Mouse (Mus musculus): Measurements from ENCODE around the gene Sept6. TPM values are rescaled to one million over a fixed set of nuclear protein-coding genes. Genes with fewer than 3 reads are reported as not detected.
A peak's percentile ranks its signal among the peaks of the same experiment; 100 is the strongest.
"Not testable (repeated sequence)": the region's sequence is repeated elsewhere in the genome, so short reads cannot be mapped to it uniquely, and the experiment has no call there.

Gene Sept6
- total RNA-seq, 2 experiments from 2014 or later, result 47.4 to 49.1 TPM

DNA sequence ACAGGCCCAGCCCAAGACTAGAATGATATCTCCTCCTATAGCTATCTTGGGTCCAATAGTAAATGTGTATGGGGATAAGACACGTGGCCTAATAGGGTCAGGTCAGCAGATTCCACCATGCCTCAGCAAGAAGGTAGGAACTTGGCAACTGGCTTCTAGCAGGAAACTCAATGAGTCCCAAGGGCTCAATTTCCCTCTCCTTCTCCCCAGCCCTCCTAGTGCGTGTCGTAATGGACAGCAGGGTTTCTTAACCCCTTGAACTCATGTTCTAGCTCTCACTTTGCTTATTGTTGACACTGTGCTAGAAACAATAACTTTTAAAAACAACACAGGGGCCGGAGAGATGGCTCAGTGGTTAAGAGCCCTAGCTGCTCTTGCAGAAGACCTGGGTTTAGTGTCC lies 22.1 kb downstream of the Sept6 start:
- no peak for DNase-seq

DNA sequence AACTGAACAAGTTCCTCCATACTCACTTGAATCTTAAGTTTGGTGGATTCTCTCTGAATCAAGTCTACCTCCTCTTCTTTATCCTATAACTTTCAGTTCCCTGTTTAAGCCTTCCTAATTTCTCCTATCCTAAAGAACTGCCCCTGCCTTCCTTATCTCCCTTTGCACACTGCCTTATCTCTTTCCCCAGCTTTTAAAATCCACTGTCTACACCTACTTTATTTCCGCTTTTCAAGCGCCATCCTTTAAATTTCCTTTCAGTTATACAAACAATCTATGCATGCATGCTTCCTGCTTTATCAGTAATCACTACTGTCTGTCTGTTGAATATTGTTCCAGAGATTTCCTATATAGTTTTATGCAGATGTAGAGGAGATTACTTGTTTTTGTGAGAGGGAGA lies 34.9 kb downstream of the Sept6 start:
- no peak for DNase-seq

DNA sequence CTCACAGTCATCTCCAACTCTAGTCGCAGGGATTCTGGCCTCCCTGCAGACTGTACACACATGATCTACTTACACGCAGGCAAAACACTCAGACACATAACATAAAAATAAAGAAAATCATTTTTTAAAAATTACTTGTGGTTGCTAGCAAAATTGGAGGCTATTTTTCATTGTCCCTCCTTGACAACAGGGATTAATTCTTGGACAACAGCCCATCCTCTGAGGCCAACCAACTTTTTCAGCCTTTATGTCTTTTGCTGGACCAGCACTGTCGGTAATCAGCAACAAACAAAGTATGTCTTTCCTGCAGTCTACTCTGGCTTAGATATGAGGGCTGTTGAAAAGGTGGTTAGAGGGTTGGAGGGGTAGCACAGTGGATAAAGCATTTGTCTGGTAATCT lies 50.5 kb downstream of the Sept6 start:
- DNase-seq, result no peak

GRCm38 (mm10) chrX:36939806-36940413 lies 51.7 kb downstream of the Sept6 start:
- no peak for DNase-seq

- DNase-seq, result no peak
Measured at GRCm38 (mm10) chrX:36935326-36935966, 56.1 kb downstream of the Sept6 start.

DNA sequence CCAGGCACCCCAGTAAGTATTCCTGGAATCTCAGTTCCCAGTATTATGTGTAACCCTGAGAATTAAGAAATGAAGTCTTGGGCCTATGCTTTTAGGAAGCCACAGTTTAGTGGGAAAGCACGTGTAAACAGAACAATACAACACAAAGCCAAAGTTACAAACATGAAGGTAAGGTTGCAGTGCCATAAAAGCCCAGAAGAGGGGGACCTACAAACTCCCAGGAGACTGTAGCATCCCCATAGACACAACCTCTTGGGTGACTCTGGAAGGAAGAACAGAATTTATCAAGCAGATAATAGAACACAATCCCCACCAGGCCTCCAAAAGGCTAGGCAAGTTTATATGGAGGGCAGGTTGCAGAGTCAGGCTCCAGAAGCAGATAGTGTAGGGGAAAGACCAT lies 61.0 kb downstream of the Sept6 start:
- no peak for DNase-seq

DNA sequence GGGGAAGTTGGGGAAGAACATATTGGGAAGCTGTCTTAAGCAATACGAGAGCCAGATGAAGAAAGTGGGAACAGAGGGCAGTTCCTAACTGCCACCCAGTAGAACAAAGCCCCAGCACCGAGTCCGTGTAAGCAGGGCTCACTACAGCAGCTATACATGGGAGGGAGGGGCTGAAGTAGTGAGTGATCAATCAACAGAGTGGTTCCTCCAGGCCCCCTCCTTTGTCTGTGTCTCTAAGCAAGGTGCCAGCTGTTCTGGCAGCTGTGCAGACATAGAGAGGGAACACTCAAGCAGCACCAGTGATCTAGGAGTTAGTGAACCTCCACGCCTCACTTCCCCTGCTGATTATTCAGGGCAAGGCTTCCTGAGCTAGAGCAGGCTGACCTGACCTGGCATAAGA lies 61.9 kb downstream of the Sept6 start:
- DNase-seq, result no peak

GRCm38 (mm10) chrX:36928791-36929190 lies 62.8 kb downstream of the Sept6 start:
- DNase-seq, result no peak

DNA sequence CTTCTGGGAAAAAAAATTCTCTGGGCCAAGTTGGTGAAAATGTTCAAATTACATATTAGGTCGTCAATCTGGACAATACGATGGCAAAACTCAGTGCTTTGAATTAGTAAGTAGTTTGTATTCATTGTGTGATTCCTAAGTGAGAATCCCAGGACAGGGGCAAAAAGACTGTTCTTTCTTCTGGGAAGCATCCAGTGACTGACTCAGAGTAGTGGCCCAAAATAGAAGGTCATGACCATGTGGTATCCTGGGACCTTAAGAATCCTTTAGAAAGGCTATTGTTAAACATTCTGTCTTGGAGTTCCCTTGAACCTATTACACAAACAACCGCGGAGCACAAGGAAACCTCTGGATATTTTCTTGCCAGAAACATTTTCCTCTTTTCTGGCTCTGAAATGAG lies 70.2 kb downstream of the Sept6 start:
- no peak for DNase-seq

- no peak for DNase-seq
Measured at GRCm38 (mm10) chrX:36917749-36918148, 73.8 kb downstream of the Sept6 start.

DNA sequence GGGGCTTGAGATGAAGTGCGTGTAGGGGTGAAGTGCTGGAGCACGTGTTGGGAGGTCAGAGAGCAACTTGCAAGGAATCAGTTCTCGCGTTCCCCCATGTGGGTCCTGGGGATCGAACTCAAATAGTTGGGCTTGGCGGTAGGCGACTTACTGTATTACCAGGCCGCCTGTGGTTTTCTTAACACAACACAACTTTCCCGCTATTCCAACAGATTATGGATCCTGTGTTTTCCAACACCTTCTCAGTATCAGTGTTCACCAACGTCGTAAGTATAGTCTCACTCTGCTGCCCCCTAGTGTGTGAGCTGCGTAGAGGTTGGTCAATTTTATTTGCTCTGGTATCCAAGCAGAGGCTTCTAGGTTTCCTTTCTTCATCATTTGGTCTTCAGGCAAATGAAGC lies 80.3 kb downstream of the Sept6 start:
- peak in 1 of 2 experiments; percentile 37 for DNase-seq

- DNase-seq, result no peak
Measured at GRCm38 (mm10) chrX:36906539-36906938, 85.1 kb downstream of the Sept6 start.

DNA sequence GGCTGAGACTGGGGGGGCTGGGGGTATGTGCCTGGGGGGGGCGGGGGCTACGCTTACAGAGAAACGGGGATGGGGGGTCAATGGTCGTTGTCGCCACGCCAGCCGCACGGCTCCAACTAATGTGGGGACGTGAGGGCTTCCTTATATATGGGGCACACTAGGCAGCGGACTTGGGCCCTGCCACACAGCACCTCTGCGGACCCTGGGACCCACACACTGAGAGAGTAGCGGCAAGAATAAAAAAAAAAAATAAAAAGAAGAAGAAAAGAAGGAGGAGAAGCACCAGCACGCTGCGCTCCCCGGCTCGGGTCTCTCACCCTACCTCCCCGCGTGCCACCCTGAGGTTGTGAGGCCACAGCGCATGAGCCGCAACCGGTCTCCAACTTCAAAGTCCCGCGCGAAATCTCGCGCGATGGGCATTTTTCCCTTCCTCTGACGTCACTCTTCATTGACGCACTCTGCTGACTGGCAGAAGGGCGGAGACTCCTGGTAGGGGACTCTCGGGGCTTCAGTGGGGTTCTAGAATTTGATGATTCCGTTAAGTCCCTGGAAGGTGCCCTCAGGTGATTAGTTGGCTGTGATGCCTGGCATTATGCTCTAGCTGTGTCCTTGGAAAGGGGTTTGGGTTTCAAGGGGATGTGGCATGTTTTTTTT lies 88.4 kb downstream of the Sept6 start:
- DNase-seq, result peak; percentile 89 to 90

GRCm38 (mm10) chrX:36902321-36903114 lies 89.1 kb downstream of the Sept6 start, which contains the start of gene Nkrf:
Nkrf (minus strand) TSS chrX:36902899.
- peak; percentile 34 to 40 for DNase-seq

DNA sequence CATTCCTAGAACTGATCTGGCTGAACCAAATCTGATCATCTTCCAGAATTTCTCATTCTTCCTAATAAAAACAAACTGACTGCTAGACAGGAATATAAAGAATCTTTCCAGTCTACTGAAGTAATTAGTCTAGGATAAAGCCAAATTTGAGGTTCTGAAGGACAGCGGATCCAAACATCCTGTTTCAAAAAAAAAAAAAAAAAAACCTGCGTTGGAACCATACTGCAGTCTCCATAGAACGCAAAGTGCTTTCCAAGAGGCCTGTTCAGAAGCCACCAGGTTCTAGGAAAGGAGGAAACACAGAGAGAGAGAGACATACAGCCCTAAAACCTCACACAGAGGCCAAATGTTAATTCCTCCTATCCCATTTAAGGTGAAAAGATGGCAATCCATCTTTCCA lies 89.9 kb downstream of the Sept6 start:
- DNase-seq, result no peak

DNA sequence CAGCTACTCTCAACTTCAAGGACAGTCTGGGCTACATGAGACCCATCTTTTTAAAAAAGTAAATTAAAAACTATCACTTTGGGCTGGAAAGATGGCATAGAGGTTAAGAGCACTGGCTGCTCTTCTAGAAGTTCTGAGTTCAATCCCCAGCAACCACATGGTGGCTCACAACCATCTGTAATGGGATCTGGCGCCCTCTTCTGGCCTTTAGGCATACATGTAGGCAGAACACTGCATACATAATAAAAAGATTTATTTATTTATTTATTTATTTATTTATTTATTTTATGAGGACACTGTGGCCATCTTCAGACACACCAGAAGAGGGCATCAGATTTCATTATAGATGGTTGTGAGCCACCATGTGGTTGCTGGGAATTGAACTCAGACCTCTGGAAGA lies 92.7 kb downstream of the Sept6 start:
- DNase-seq, result not testable (repeated sequence)

- DNase-seq, result no peak
Measured at GRCm38 (mm10) chrX:36884719-36885118, 106.9 kb downstream of the Sept6 start.

- DNase-seq, result peak in 1 of 2 experiments; percentile 10
Measured at GRCm38 (mm10) chrX:36874704-36875128, 116.9 kb downstream of the Sept6 start.

DNA sequence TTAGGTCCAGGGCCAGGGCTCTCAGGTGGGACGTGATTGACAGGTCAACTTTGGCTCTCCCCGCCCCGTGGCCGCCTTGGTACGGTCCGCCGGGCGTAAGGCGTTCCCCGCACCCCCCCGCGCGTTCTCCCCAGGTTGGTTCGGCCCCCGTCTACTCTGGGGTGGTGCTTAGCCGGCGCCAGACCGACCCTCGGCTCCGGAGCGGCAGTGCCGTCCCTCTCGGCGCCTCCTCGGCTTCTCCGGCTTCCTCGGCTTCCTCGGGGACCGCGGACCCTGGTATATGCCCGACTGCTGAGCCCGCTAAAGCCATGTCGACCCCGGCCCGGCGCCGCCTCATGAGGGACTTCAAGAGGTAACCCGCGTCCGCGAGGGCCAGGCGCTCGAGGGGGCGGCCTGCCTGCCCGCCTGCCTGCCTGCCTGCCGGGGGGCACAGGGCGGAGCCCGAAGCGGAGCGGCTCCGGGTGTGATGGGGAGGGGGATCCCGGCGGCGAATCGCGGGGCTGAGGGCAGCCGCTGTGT lies 117.4 kb downstream of the Sept6 start:
- DNase-seq, result peak; percentile 81

- no peak for DNase-seq
Measured at GRCm38 (mm10) chrX:36873765-36874164, 117.8 kb downstream of the Sept6 start, which contains the start of the genes Ube2a and C330007P06Rik. Ube2a (plus strand) TSS chrX:36873900. C330007P06Rik (minus strand) TSS chrX:36874111.

- DNase-seq, result no peak
Measured at GRCm38 (mm10) chrX:36870372-36870771, 121.2 kb downstream of the Sept6 start.

DNA sequence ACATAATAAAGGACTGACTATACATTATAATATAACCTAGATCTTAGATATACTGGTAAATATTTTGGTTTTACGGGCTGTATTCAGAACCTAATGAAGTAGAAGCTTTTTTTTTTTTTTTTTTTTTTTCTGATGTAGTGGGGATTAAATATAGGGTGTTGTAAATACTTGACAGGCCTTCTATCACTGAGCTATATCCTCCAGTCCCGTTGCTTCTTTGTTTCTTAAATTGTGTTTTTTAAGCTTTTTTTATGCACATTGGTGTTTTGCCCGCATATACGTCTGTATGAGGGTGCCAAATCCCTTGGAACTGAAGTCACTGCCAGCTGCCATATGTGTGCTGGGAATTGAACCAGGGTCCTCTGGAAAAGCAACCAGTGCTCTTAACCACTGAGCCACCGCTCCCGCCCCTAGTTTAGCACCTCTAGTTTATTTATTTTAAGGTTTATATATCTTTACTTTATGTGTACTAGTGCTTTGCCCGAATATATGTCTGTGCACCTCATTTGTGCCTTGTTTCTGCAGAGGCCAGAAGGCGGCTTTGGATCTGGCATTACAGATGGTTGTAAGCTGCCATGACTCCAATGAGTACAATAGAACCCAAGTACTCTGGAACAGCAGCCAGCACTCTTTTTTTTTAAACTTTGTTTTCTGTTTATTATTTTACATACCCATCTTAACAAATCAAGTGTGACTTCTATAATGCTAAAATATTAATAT lies 126.8 kb downstream of the Sept6 start:
- DNase-seq, result no peak

Data from layer of hippocampus, postnatal 36 days (tissue).